Mouse (Mus musculus) brown adipose tissue, adult 24 weeks (tissue): ENCODE results near the gene Tmem273. TPM values are rescaled to one million over a fixed set of nuclear protein-coding genes. Genes with fewer than 3 reads are reported as not detected.

Source experiments
- H3K27ac ChIP-seq: fragments of 200-500 bp; replicated peaks from 2 replicates; pipeline ENCODE4 v1.5.1; 2012; ENCODE audit warnings: low read depth, mild to moderate bottlenecking, low read length
- H3K4me1 ChIP-seq: fragments of 200-500 bp; 2 replicates; pipeline ENCODE4 v1.6.1; 2012; ENCODE audit warnings: low read length, mixed read lengths; ENCODE audit not compliant: control insufficient read depth, insufficient read depth, insufficient read length
- H3K4me3 ChIP-seq: fragments of 200-500 bp; 2 replicates; pipeline ENCODE4 v1.5.1; 2012; ENCODE audit warnings: low read depth, mild to moderate bottlenecking, low read length, moderate library complexity; ENCODE audit not compliant: insufficient read depth
- polyA plus RNA-seq: library from polyadenylated mRNA; stranded (reverse); fragments of >200 nt; gene quantifications from 2 replicates; pipeline ENCODE4 v1.2.4, GENCODE M21; 2012; ENCODE audit not compliant: missing spikeins, insufficient read depth, insufficient read length

Gene Tmem273
- polyA plus RNA-seq, 1 experiment, result 1.1 TPM

GRCm38 (mm10) chr14:32787691-32788090 is 1.9 kb downstream of the Tmem273 start:
- Histone ChIP-seq H3K4me1 (no peaks in the 10 kb centered on the region), H3K27ac (peak overlapping the region; percentile 60; the same call in 1 of the 2 replicates)

GRCm38 (mm10) chr14:32796375-32796774 is 10.6 kb downstream of the Tmem273 start:
- H3K27ac ChIP-seq, result no peak overlapping the region
- no peaks in the 10 kb centered on the region for H3K4me1 ChIP-seq
- no peak overlapping the region for H3K4me3 ChIP-seq

More at GRCm38 (mm10) chr14:32787691-32788090, 1.9 kb downstream of the Tmem273 start:
- no peak overlapping the region for H3K4me3 ChIP-seq

GRCm38 (mm10) chr14:32797803-32798202 is 12.0 kb downstream of the Tmem273 start:
- Histone ChIP-seq H3K4me3 (no peak overlapping the region), H3K27ac (no peak overlapping the region), H3K4me1 (no peaks in the 10 kb centered on the region)

GRCm38 (mm10) chr14:32798355-32798754 is 12.6 kb downstream of the Tmem273 start:
- H3K27ac ChIP-seq, result no peak overlapping the region
- no peak overlapping the region for H3K4me3 ChIP-seq
- H3K4me1 ChIP-seq, result no peaks in the 10 kb centered on the region

- H3K27ac ChIP-seq, result no peak overlapping the region
- no peak overlapping the region for H3K4me3 ChIP-seq
- H3K4me1 ChIP-seq, result no peaks in the 10 kb centered on the region
Measured at GRCm38 (mm10) chr14:32800048-32800447, 14.3 kb downstream of the Tmem273 start.

GRCm38 (mm10) chr14:32801016-32801661 is 15.4 kb downstream of the Tmem273 start:
- no peak overlapping the region for H3K4me3 ChIP-seq
- no peaks in the 10 kb centered on the region for H3K4me1 ChIP-seq

GRCm38 (mm10) chr14:32801662-32802024 is 15.9 kb downstream of the Tmem273 start:
- H3K27ac ChIP-seq, result no peak overlapping the region

More at GRCm38 (mm10) chr14:32801016-32801661, 15.4 kb downstream of the Tmem273 start:
- H3K27ac ChIP-seq, result no peak overlapping the region

GRCm38 (mm10) chr14:32810111-32810510 is 24.3 kb downstream of the Tmem273 start:
- no peak overlapping the region for H3K27ac ChIP-seq
- no peak overlapping the region for H3K4me3 ChIP-seq
- no peaks in the 10 kb centered on the region for H3K4me1 ChIP-seq

More at GRCm38 (mm10) chr14:32801662-32802024, 15.9 kb downstream of the Tmem273 start:
- Histone ChIP-seq H3K4me3 (no peak overlapping the region), H3K4me1 (no peaks in the 10 kb centered on the region)

GRCm38 (mm10) chr14:32812429-32812828 is 26.7 kb downstream of the Tmem273 start:
- Histone ChIP-seq H3K4me1 (no peaks in the 10 kb centered on the region), H3K4me3 (no peak overlapping the region)

GRCm38 (mm10) chr14:32814961-32815360 is 29.2 kb downstream of the Tmem273 start:
- no peak overlapping the region for H3K4me3 ChIP-seq
- H3K27ac ChIP-seq, result no peak overlapping the region
- no peaks in the 10 kb centered on the region for H3K4me1 ChIP-seq

More at GRCm38 (mm10) chr14:32812429-32812828, 26.7 kb downstream of the Tmem273 start:
- no peak overlapping the region for H3K27ac ChIP-seq

GRCm38 (mm10) chr14:32816533-32816932 is 30.8 kb downstream of the Tmem273 start:
- H3K4me1 ChIP-seq, result no peaks in the 10 kb centered on the region
- H3K27ac ChIP-seq, result no peak overlapping the region
- no peak overlapping the region for H3K4me3 ChIP-seq

- H3K27ac ChIP-seq, result no peak overlapping the region
- H3K4me3 ChIP-seq, result no peak overlapping the region
- no peaks in the 10 kb centered on the region for H3K4me1 ChIP-seq
Measured at GRCm38 (mm10) chr14:32817258-32817657, 31.5 kb downstream of the Tmem273 start.

- H3K4me1 ChIP-seq, result no peaks in the 10 kb centered on the region
- H3K27ac ChIP-seq, result no peak overlapping the region
- H3K4me3 ChIP-seq, result no peak overlapping the region
Measured at GRCm38 (mm10) chr14:32819297-32819696, 33.5 kb downstream of the Tmem273 start.

- H3K27ac ChIP-seq, result no peak overlapping the region
- H3K4me3 ChIP-seq, result no peak overlapping the region
- 0 out of 2 replicates have a peak, but pooled peaks cover 2% of the 10 kb centered on the region for H3K4me1 ChIP-seq
Measured at GRCm38 (mm10) chr14:32822812-32823211, 37.0 kb downstream of the Tmem273 start.

GRCm38 (mm10) chr14:32823861-32824260 is 38.1 kb downstream of the Tmem273 start:
- H3K4me1 ChIP-seq, result peaks cover 2% of the 10 kb centered on the region; the same call in 1 of the 2 replicates
- H3K27ac ChIP-seq, result no peak overlapping the region
- H3K4me3 ChIP-seq, result no peak overlapping the region
